Mouse (Mus musculus): ENCODE measurements around the gene Dtx2. TPM values are rescaled to one million over a fixed set of nuclear protein-coding genes. Genes with fewer than 3 reads are reported as not detected.

Dtx2 gene
- polyA plus RNA-seq, 1 experiment from 2014 or later: 29.9 TPM

DNA sequence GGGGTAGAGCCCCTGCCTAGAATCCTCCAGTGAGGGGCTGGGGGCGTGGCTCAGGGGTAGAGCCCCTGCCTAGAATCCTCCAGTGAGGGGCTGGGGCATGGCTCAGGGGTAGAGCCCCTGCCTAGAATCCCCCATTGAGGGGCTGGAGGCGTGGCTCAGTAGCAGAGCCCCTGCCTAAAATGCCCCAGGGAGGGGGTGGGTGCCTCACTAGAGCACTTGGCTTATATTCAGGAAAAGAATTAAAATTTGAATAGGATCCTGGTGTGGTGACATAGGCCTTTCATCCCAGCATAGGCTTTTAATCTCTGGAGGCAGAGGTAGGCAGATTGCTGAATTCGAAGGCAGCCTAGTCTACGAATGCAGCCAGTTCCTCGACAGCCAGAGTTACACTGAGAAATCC lies 15.2 kb upstream of the Dtx2 start:
- H3K9me3 ChIP-seq (replicated peaks): no peaks in the 10 kb centered on the region
- WGBS: 85% methylated on average over 5 of the region's 5 CpGs
- no peak overlapping the region for H3K9ac ChIP-seq
- H3K4me3 ChIP-seq (replicated peaks): no peak overlapping the region
- H3K36me3 ChIP-seq: no peaks in the 10 kb centered on the region
- no peak overlapping the region for H3K27ac ChIP-seq
- H3K27me3 ChIP-seq: no peaks in the 10 kb centered on the region
- peaks cover 2% of the 10 kb centered on the region; the same call in 1 of the 2 replicates for H3K4me1 ChIP-seq
- no peak for ATAC-seq (replicated peaks; ENCODE audit: low FRiP score)
- no peak overlapping the region for H3K4me2 ChIP-seq

DNA sequence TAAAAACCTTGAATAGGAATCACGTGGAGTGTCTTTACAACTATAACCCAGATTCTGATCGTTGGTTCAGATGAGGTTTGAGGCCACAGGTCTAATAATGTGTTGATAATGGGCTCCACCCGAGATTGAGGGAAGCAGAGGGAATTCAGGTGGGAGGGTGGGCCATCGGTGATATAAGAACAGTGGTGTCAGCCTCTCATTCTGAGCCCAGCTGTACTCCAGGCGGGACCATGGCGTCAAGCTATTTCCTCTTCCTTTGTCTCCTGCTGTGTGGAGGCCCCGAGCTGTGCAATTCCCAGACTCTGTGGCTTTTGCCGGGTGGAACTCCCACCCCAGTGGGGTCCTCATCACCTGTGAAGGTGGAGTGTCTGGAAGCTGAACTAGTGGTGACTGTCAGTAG lies 14.7 kb upstream of the Dtx2 start, which contains the start of gene Zp3:
TSS of gene Zp3 (plus strand) at position 196 of the 400 bp plus-strand sequence.
- ATAC-seq (replicated peaks; ENCODE audit: low FRiP score): no peak
- WGBS: 69% methylated on average over 8 of the region's 8 CpGs
- Histone ChIP-seq H3K9me3 (replicated peaks) (no peaks in the 10 kb centered on the region), H3K36me3 (no peaks in the 10 kb centered on the region), H3K4me2 (no peak within 1 kb of the TSS), H3K27ac (no peak within 1 kb of the TSS), H3K4me3 (replicated peaks) (no peak within 1 kb of the TSS), H3K9ac (no peak within 1 kb of the TSS), H3K4me1 (no peaks in the 10 kb centered on the region), H3K27me3 (no peaks in the 10 kb centered on the region)

DNA sequence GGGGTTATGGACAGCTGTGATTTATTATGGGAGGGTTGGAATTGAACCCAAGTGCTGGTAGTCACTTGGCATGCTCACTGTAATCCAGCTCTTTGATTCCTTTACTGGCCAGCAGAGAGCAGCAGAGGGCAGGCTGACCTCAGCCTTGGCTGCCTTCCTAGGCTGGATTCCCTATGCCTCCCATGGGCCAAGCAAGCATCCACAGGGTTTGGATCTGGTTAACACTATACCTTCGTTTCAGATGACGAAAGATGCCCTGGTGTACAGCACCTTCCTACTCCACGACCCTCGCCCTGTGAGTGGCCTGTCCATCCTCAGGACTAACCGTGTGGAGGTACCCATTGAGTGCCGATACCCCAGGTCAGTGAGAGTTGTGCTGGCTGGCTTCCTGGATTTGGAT lies 12.2 kb upstream of the Dtx2 start:
- H3K4me3 ChIP-seq (replicated peaks): no peak overlapping the region
- no peaks in the 10 kb centered on the region for H3K27me3 ChIP-seq
- no peaks in the 10 kb centered on the region for H3K36me3 ChIP-seq
- ATAC-seq (replicated peaks; ENCODE audit: low FRiP score): peak; percentile 46
- H3K27ac ChIP-seq: no peak overlapping the region
- H3K4me1 ChIP-seq: no peaks in the 10 kb centered on the region
- 31% methylated on average over 6 of the region's 6 CpGs for WGBS
- H3K9ac ChIP-seq: no peak overlapping the region
- H3K4me2 ChIP-seq: no peak overlapping the region
- no peaks in the 10 kb centered on the region for H3K9me3 ChIP-seq (replicated peaks)

DNA sequence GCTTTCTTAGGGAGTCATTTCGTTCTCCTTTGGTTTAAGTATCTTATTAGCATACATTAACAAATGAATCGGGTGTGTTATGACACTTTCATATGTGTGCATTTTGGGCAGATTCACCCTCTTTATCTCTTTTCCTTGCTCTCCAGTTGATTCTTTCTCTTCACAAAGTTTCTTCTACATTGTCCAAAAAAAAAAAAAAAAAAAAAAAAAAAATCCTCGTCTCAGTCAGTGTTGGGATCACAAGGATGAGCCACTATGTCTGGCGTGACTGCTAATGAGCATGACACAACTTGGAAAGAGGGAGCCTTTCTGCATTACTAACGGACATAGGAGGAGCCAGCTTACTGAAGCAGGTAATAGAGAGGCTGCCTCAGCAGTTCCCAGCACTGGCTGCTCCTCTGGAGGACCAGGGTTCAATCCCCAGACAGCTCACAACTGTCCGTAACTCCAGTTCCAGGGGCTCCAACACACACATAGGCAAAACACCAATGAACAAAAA lies 10.0 kb upstream of the Dtx2 start:
- Histone ChIP-seq H3K9me3 (replicated peaks) (no peaks in the 10 kb centered on the region), H3K9ac (no peak overlapping the region), H3K27ac (no peak overlapping the region), H3K36me3 (no peaks in the 10 kb centered on the region), H3K4me2 (no peak overlapping the region), H3K27me3 (no peaks in the 10 kb centered on the region), H3K4me1 (no peaks in the 10 kb centered on the region), H3K4me3 (replicated peaks) (no peak overlapping the region)
- WGBS: 69% methylated on average over 6 of the region's 6 CpGs
- no peak for ATAC-seq (replicated peaks; ENCODE audit: low FRiP score)

DNA sequence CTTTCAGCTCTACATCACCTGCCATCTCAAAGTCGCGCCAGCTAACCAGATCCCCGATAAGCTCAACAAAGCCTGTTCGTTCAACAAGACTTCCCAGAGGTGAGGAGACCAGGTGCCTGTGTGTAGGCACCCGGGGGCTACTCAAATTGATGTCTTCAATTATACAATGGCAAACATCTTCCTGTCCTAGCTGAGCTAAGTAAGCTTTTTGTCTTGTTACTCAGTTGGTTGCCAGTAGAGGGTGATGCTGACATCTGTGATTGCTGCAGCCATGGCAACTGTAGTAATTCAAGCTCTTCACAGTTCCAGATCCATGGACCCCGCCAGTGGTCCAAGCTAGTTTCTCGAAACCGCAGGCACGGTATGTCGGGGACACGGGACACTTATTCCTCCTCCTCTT lies 7.4 kb upstream of the Dtx2 start:
- Histone ChIP-seq H3K4me3 (replicated peaks) (no peak overlapping the region), H3K4me1 (no peaks in the 10 kb centered on the region), H3K9ac (no peak overlapping the region), H3K27me3 (no peaks in the 10 kb centered on the region), H3K27ac (no peak overlapping the region), H3K36me3 (no peaks in the 10 kb centered on the region), H3K9me3 (replicated peaks) (no peaks in the 10 kb centered on the region), H3K4me2 (no peak overlapping the region)
- no peak for ATAC-seq (replicated peaks; ENCODE audit: low FRiP score)
- 59% methylated on average over 11 of the region's 11 CpGs for WGBS

DNA sequence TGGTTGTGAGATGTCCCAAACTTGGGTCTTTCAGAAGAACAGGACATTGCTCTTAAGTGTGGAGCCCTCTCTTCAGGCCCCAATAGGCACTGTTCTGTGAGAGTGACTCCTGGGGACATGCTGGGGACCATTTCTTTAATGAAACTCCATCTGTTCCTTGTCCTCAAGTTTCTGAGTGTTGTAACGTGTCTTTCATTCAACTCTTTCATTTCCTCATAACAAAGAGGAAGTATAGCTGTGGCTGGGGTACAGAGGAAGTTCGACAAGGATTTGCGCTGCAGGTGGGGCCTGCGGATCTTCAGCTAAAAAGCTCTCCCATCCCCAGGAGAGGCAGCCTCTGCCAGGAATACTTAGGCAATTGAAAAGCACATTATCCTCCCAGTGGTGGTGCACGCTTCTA lies 4.0 kb upstream of the Dtx2 start:
- no peak overlapping the region for H3K4me3 ChIP-seq (replicated peaks)
- 73% methylated on average over 5 of the region's 5 CpGs for WGBS
- H3K4me1 ChIP-seq: peaks cover 9% of the 10 kb centered on the region
- no peak overlapping the region for H3K27ac ChIP-seq
- no peak overlapping the region for H3K9ac ChIP-seq
- H3K9me3 ChIP-seq (replicated peaks): no peaks in the 10 kb centered on the region
- ATAC-seq (replicated peaks; ENCODE audit: low FRiP score): no peak
- H3K27me3 ChIP-seq: no peaks in the 10 kb centered on the region
- H3K36me3 ChIP-seq: no peaks in the 10 kb centered on the region
- no peak overlapping the region for H3K4me2 ChIP-seq

DNA sequence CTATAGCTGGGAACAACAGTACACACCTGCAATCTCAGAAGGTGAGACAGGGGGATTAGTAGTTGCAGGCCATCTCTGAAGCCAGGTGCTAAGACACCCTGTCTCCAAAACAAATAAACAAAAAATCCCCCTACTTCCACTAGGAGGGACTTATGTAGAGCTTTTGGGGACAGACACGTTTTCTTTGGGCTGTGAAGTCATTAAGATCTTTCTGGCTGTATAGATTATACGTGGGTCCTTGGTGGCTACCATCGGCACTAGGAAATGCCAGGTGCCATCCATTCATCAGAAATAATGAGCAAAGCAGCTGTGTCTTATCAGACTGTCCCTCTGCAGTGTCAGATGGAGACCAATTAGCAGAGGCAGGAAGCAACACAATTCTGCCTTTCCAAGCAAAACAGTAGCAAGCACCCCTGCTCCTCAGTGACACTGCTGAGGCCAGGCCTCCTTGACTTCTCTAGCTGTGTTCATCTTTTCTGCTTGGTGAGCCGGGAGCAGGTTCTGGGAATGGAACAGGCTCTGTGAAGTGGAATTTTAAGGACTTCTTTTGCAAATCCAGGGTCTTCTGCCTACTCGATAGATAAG lies 1.1 kb upstream of the Dtx2 start:
- Histone ChIP-seq H3K4me2 (no peak overlapping the region), H3K9me3 (replicated peaks) (no peaks in the 10 kb centered on the region), H3K27ac (no peak overlapping the region), H3K36me3 (peaks cover 20% of the 10 kb centered on the region), H3K4me3 (replicated peaks) (no peak overlapping the region), H3K4me1 (peaks cover 21% of the 10 kb centered on the region), H3K9ac (no peak overlapping the region), H3K27me3 (no peaks in the 10 kb centered on the region)
- no peak for ATAC-seq (replicated peaks; ENCODE audit: low FRiP score)
- 24% methylated on average over 5 of the region's 5 CpGs for WGBS

DNA sequence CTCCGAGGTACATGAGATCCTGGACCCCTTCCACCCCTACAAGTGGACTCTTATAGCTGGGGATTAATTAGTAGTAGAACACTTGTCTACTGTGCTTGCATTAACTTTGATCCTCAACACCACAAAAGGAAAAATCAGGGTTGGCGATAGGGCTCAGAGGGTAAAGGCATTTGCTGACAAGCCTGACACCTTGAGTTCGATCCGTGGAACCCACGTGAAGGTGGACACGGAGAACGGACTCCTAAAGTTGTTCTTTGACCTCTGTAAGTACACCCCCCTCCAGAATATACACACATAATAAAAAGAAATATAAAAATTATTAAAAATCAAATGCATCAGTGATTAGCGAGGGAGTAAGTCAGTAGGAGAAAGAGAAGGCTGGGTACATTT lies 270 bp upstream of the Dtx2 start:
- H3K4me3 ChIP-seq (replicated peaks): peak overlapping the region; percentile 80
- no peak overlapping the region for H3K4me2 ChIP-seq
- no peaks in the 10 kb centered on the region for H3K27me3 ChIP-seq
- 0 out of 2 replicates have a peak overlapping the region, but pooled peaks have one; percentile 93 for H3K27ac ChIP-seq
- no peaks in the 10 kb centered on the region for H3K9me3 ChIP-seq (replicated peaks)
- no peak overlapping the region for H3K9ac ChIP-seq
- 66% methylated on average over 8 of the region's 8 CpGs for WGBS
- peaks cover 21% of the 10 kb centered on the region for H3K4me1 ChIP-seq
- H3K36me3 ChIP-seq: peaks cover 29% of the 10 kb centered on the region
- peak; percentile 23; the same call in 1 of the 2 replicates for ATAC-seq (replicated peaks; ENCODE audit: low FRiP score)

DNA sequence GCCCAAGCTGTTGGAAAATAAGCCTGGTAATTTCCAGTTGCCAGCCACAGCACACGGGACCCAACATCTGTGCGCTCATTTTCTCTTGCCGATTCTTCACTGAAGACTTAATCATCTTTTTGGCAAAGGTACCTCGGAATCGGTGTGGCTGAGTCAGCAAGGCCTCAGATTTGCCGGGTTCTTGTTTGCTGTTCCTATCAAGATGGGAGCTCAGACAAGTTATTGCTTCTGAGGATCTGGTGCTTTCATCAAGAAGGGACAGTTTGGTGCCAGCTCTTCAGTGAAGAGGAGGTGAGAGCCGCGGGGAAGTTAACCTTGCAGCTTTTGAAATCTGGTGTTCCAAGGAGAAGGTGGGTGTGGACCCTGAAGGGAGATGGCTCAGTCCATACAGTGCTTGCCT lies 1.6 kb downstream of the Dtx2 start:
- no peak for ATAC-seq (replicated peaks; ENCODE audit: low FRiP score)
- Histone ChIP-seq H3K36me3 (peaks cover 46% of the 10 kb centered on the region), H3K27me3 (no peaks in the 10 kb centered on the region), H3K9ac (no peak overlapping the region), H3K4me1 (peaks cover 21% of the 10 kb centered on the region), H3K9me3 (replicated peaks) (no peaks in the 10 kb centered on the region), H3K4me3 (replicated peaks) (no peak overlapping the region), H3K4me2 (peak overlapping the region; percentile 65; the same call in 1 of the 2 replicates), H3K27ac (no peak overlapping the region)
- WGBS: 90% methylated on average over 8 of the region's 8 CpGs

DNA sequence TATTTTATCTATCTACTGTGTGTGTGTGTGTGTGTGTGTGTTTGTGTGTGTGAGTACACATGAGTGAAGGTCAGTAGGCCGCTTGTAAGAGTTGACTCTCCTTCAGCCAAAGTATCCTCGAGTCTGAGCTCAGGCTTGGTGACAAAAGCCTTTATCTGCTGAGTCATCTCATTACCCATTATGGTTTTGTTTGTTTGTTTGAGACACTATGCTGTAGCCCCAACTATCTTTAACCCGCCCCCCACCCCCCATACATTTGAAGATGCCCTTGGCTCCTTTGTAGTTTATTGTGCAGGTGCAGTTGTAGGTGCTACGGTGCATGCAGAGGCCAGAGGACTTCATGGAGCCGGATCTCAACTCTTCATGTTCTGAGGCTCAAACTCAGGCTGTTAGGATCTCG lies 6.6 kb downstream of the Dtx2 start:
- H3K9ac ChIP-seq: no peak overlapping the region
- no peak overlapping the region for H3K4me2 ChIP-seq
- H3K27me3 ChIP-seq: no peaks in the 10 kb centered on the region
- peaks cover 38% of the 10 kb centered on the region for H3K4me1 ChIP-seq
- no peak for ATAC-seq (replicated peaks; ENCODE audit: low FRiP score)
- H3K36me3 ChIP-seq: peaks cover 61% of the 10 kb centered on the region
- no peaks in the 10 kb centered on the region for H3K9me3 ChIP-seq (replicated peaks)
- no peak overlapping the region for H3K27ac ChIP-seq
- no peak overlapping the region for H3K4me3 ChIP-seq (replicated peaks)
- WGBS: 96% methylated on average over 6 of the region's 6 CpGs

DNA sequence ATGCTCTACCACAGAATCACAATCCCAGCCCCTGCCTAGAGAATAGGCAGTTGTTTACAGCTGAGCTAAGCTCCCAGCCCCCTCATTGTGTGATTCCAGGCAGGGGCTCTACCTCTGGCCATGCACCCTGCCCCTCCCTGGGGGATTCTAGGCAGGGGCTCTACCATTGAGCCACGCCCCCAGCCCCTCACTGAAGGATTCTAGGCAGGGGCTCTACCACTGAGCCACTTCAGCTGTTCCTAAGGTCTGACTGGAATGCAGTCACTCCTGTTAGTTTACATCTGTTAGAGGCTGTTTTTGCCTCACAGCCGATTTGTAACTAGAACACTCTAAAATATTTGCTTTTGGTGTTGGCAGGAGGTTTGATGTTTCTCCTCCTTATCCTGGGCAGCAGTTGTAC lies 7.7 kb downstream of the Dtx2 start:
- Histone ChIP-seq H3K27ac (peak overlapping the region; percentile 24; the same call in 1 of the 2 replicates), H3K4me3 (replicated peaks) (no peak overlapping the region), H3K9ac (no peak overlapping the region), H3K4me1 (peaks cover 35% of the 10 kb centered on the region), H3K27me3 (no peaks in the 10 kb centered on the region), H3K9me3 (replicated peaks) (no peaks in the 10 kb centered on the region), H3K4me2 (no peak overlapping the region), H3K36me3 (peaks cover 52% of the 10 kb centered on the region)
- ATAC-seq (replicated peaks; ENCODE audit: low FRiP score): 0 out of 2 replicates have a peak, but pooled peaks have one; percentile 25
- WGBS: 58% methylated on average over 2 of the region's 2 CpGs

DNA sequence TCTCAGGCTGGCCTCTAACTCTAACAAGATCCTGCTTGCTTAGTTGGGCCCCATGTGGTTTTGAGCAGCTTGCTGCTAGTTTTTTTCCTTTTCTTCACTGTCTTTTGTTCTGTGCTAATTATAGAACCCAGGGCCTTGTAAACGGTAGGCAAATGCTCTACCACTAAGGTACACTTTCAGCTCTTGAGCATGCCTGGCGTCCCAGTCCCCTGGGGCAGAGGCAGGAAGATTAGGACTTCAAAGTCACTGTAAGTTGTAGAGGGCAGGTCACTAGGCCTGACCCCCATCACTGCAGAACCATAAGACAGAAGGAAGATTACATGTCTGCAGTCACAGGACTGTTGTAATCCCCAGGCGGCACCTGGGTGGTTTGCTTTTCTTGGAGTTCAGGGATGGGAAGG lies 8.2 kb downstream of the Dtx2 start:
- H3K9ac ChIP-seq: no peak overlapping the region
- H3K4me3 ChIP-seq (replicated peaks): no peak overlapping the region
- no peaks in the 10 kb centered on the region for H3K27me3 ChIP-seq
- no peaks in the 10 kb centered on the region for H3K9me3 ChIP-seq (replicated peaks)
- H3K4me2 ChIP-seq: no peak overlapping the region
- peak overlapping the region; percentile 24 for H3K27ac ChIP-seq
- 21% methylated on average over 3 of the region's 3 CpGs for WGBS
- ATAC-seq (replicated peaks; ENCODE audit: low FRiP score): no peak
- peaks cover 39% of the 10 kb centered on the region for H3K4me1 ChIP-seq
- peaks cover 48% of the 10 kb centered on the region for H3K36me3 ChIP-seq

DNA sequence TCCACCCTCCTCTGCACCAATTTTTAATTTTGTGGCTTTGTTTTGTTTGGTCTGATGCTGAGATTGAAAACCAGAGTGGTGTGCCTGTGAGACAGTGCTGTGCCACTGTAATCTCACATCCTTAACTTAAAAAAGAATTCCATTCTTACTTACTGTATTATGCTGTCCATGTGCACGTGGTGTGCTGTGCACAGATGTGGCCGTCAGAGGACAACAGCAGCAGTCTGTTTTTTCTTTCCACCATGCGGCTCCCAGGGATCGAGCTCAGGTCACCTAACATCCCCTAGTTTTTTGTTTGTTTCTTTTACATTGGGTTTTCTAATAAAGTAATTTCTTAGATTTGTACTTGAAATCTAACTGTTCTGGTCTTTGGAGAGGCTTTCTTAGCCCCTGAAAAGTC lies 9.9 kb downstream of the Dtx2 start:
- H3K4me2 ChIP-seq: no peak overlapping the region
- peaks cover 42% of the 10 kb centered on the region for H3K4me1 ChIP-seq
- H3K27me3 ChIP-seq: no peaks in the 10 kb centered on the region
- ATAC-seq (replicated peaks; ENCODE audit: low FRiP score): no peak
- H3K4me3 ChIP-seq (replicated peaks): no peak overlapping the region
- H3K27ac ChIP-seq: 0 out of 2 replicates have a peak overlapping the region, but pooled peaks have one; percentile 4
- no peaks in the 10 kb centered on the region for H3K9me3 ChIP-seq (replicated peaks)
- H3K36me3 ChIP-seq: peaks cover 37% of the 10 kb centered on the region
- no peak overlapping the region for H3K9ac ChIP-seq
- 48% methylated on average over 4 of the region's 4 CpGs for WGBS

All from kidney, embryonic 15.5 days (tissue).